Mouse (Mus musculus) bone marrow, adult 2 months (tissue): ENCODE data around the gene Zfp462. TPM values are rescaled to one million over a fixed set of nuclear protein-coding genes. Genes with fewer than 3 reads are reported as not detected.

ENCODE experiments used
- H3K27ac ChIP-seq: fragments of 200-500 bp; 2 replicates; pipeline ENCODE4 v1.5.1; 2012; ENCODE audit warnings: low read depth, mild to moderate bottlenecking, control low read depth, inconsistent platforms, low read length; ENCODE audit not compliant: control insufficient read depth, poor library complexity, insufficient read depth
- H3K4me1 ChIP-seq: fragments of 200-500 bp; 2 replicates; pipeline ENCODE4 v1.6.1; 2011; ENCODE audit warnings: low read length; ENCODE audit not compliant: control insufficient read depth, insufficient read depth
- H3K4me3 ChIP-seq: fragments of 200-500 bp; replicated peaks from 2 replicates; pipeline ENCODE3; 2011; ENCODE audit warnings: mild to moderate bottlenecking, low read depth, low read length, control low read depth; ENCODE audit not compliant: control insufficient read depth
- CTCF ChIP-seq: fragments of 200-500 bp; IDR thresholded peaks from 2 replicates; pipeline ENCODE4 v1.5.1; 2011; ENCODE audit warnings: low read length, control low read depth; ENCODE audit not compliant: control insufficient read depth, insufficient read depth
- POLR2A ChIP-seq: fragments of 200-500 bp; IDR thresholded peaks from 2 replicates; pipeline ENCODE4 v1.6.1; 2011; ENCODE audit warnings: low read depth, mild to moderate bottlenecking, control low read depth, low read length, borderline replicate concordance; ENCODE audit not compliant: control insufficient read depth
- WGBS: fragments of 180-500 bp; shearing (Covaris S2); methylation state at CpG from one replicate; pipeline ENCODE4 v1.1.7; 2018; 5-methylcytosine and 5-hydroxymethylcytosine counted together
- polyA plus RNA-seq: library from polyadenylated mRNA; stranded (reverse); fragments of >200 nt; gene quantifications from 2 replicates; pipeline ENCODE4 v1.2.4, GENCODE M21; 2011; ENCODE audit warnings: low replicate concordance; ENCODE audit not compliant: missing spikeins, insufficient read depth, insufficient read length

Gene Zfp462
- polyA plus RNA-seq, 1 experiment: 2.1 TPM

DNA sequence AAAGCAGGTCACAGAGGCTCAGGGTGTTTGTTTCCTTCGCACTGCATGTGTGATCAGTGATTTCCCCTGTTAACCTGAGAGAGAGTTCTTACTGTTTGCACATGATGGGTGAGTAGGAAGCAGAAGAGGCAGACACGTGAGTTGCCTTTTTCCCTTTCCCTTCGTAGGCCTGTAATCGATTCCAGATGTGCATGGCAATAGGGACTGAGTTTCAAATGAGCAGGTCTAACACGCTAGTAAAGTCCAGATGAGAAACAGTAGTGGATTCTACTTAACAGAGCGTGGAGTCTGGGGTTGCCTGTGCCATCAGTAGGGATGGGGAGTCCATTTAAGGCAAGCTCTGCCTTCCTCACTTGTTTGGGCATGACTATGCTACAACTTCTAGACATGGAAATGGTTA is 93.3 kb downstream of the Zfp462 start:
- H3K27ac ChIP-seq: no peak overlapping the region
- no peaks in the 10 kb centered on the region for H3K4me1 ChIP-seq
- no peak for TF ChIP-seq CTCF
- no peak for TF ChIP-seq POLR2A
- no peak overlapping the region for H3K4me3 ChIP-seq
- WGBS: 77% methylated on average over 6 of the region's 6 CpGs

DNA sequence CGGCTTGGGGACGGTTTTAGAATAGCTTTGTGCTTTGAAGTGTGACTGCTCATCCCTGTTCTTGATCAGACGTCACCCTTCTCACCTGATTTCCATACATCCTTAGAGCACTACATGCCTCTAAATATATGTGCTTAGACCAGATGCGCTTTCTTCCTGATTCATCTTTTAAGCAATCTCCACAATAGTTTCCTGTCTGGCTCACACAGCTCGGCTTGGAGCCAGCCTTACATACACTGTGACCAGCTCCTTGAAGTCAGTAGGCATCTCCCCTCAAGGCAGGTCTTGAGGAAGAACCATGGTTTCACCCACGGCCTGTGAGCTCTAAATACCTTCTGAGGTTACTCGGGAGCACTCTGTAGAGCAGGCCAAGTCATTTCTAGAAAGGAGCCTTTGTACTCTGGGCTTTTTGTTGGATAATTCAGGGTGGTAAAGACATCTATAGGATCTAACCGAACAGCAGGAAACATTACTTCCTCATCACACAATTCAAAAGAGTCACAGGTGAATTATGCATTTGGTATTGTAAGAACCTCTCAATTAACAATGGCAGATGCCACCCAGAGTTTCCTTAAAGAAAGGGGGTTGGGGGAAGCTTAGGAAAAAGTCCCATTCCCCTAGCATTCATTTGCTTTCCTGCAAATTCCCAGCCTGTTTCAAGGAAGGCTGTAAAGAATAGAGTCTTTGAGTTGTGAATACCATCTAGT is 95.6 kb downstream of the Zfp462 start:
- Histone ChIP-seq H3K4me3 (no peak overlapping the region), H3K4me1 (no peaks in the 10 kb centered on the region), H3K27ac (no peak overlapping the region)
- 34% methylated on average over 8 of the region's 8 CpGs for WGBS
- TF ChIP-seq POLR2A: no peak
- no peak for TF ChIP-seq CTCF

DNA sequence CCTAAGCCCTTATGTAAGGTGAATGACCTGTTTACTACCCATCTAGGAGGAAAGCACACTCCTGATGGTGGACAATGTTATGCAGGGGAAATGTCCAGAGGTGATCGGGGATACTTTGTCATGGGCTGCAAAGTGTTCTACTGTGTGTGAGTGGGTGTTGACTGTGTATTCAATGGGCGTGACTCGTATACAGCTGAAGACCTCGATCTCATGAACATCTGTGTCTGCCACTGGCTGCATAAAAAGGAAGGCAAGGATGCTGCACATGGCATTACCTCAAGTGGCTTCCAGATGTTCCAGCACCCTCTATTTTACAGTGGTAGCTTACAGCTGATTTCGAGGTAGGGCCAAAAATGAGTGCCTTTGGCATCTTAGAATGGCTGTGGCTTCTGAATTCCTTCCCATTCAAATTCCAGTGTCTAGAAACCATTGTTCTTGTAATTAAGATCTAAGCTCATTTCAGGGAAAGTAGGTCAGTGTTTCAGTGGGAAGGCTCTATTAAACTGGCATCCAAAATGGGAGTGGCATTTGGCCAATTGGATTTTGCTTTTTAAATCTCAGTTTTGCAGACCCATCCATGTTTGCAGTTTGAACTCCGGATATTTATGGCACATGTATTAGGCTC is 96.4 kb downstream of the Zfp462 start:
- Histone ChIP-seq H3K4me3 (no peak overlapping the region), H3K27ac (no peak overlapping the region), H3K4me1 (no peaks in the 10 kb centered on the region)
- 83% methylated on average over 6 of the region's 6 CpGs for WGBS
- TF ChIP-seq CTCF (no peak), POLR2A (no peak)

GRCm38 (mm10) chr4:55042573-55042972 is 97.7 kb downstream of the Zfp462 start:
- H3K27ac ChIP-seq: no peak overlapping the region
- TF ChIP-seq POLR2A (no peak), CTCF (no peak)
- H3K4me3 ChIP-seq: no peak overlapping the region
- no peaks in the 10 kb centered on the region for H3K4me1 ChIP-seq
- 76% methylated on average over 4 of the region's 4 CpGs for WGBS

DNA sequence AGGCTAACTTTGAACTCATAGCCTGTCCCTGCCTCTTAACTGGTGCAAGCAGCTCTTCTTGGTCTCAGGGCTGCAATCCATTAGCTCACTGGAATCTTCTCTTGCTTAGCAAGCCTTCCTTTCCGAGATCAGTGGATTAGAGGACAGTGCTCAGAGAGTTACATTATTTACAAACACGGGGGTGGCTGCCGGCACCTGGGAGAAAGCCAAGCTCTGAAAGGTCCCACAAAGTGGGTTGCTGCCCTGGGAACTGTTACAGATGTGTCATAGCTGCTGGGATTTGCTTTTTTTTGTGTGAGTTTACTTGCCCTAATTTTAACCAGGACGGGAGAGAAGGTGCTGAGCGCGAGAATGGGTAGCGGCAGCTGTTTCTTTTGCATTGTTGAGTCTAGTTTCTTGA is 102.4 kb downstream of the Zfp462 start:
- Histone ChIP-seq H3K27ac (no peak overlapping the region), H3K4me1 (no peaks in the 10 kb centered on the region), H3K4me3 (no peak overlapping the region)
- TF ChIP-seq CTCF (no peak), POLR2A (no peak)
- 86% methylated on average over 7 of the region's 7 CpGs for whole genome bisulfite sequencing

GRCm38 (mm10) chr4:55049938-55050610 is 105.2 kb downstream of the Zfp462 start:
- Histone ChIP-seq H3K27ac (no peak overlapping the region), H3K4me3 (no peak overlapping the region), H3K4me1 (no peaks in the 10 kb centered on the region)
- no peak for TF ChIP-seq CTCF
- TF ChIP-seq POLR2A: no peak
- WGBS: 87% methylated on average over 16 of the region's 16 CpGs

- Histone ChIP-seq H3K4me3 (no peak overlapping the region), H3K4me1 (no peaks in the 10 kb centered on the region), H3K27ac (no peak overlapping the region)
- TF ChIP-seq POLR2A (no peak), CTCF (no peak)
- 85% methylated on average over 4 of the region's 4 CpGs for WGBS
Measured at GRCm38 (mm10) chr4:55051345-55051744, 106.5 kb downstream of the Zfp462 start.

GRCm38 (mm10) chr4:55052686-55053085 is 107.8 kb downstream of the Zfp462 start:
- TF ChIP-seq POLR2A: no peak
- no peak for TF ChIP-seq CTCF
- Histone ChIP-seq H3K4me3 (no peak overlapping the region), H3K4me1 (no peaks in the 10 kb centered on the region), H3K27ac (no peak overlapping the region)
- 84% methylated on average over 10 of the region's 10 CpGs for whole genome bisulfite sequencing
